Mouse (Mus musculus) MEL (cell line): ENCODE measurements around the gene Fyn. TPM values are rescaled to one million over a fixed set of nuclear protein-coding genes. Genes with fewer than 3 reads are reported as not detected.

ENCODE experiments used
- DNase-seq: peaks from one replicate; pipeline ENCODE4 v3.0.0; 2011; ENCODE audit warnings: low read depth, low spot score
- H3K27ac ChIP-seq: 2 replicates; pipeline ENCODE4 v1.5.1; 2012; ENCODE audit warnings: low read depth, mild to moderate bottlenecking, control low read depth, low read length, moderate library complexity; ENCODE audit not compliant: control insufficient read depth
- H3K27me3 ChIP-seq, 2 experiments: fragments of 150-350 bp in 1 of 2; sonication (generic) in 1 of 2; 2 replicates each; pipeline ENCODE4 v1.6.1; 2012; ENCODE audit warnings: low read length in 2 of 2, mild to moderate bottlenecking in 2 of 2, improper control_type of control experiment in 1 of 2, moderate library complexity in 1 of 2; ENCODE audit not compliant: insufficient read depth in 2 of 2, control insufficient read depth in 1 of 2
- H3K36me3 ChIP-seq, 2 experiments: 2 replicates each; pipeline ENCODE4 v1.6.1; 2012 to 2014; ENCODE audit warnings: low read length in 2 of 2, improper control_type of control experiment in 1 of 2, inconsistent platforms in 1 of 2, mild to moderate bottlenecking in 1 of 2; ENCODE audit not compliant: insufficient read depth in 2 of 2, control insufficient read depth in 1 of 2
- H3K4me1 ChIP-seq, 2 experiments: fragments of 150-350 bp in 1 of 2; sonication (generic) in 1 of 2; 2 replicates each; pipeline ENCODE4 v1.6.1; 2012; ENCODE audit warnings: low read length in 2 of 2, improper control_type of control experiment in 1 of 2, mild to moderate bottlenecking in 1 of 2; ENCODE audit not compliant: insufficient read depth in 2 of 2, control insufficient read depth in 1 of 2
- H3K4me3 ChIP-seq, 2 experiments: fragments of 150-350 bp in 1 of 2; sonication (generic) in 1 of 2; 2 replicates each; pipeline ENCODE4 v1.5.1; 2012; ENCODE audit warnings: low read depth in 2 of 2, low read length in 2 of 2, mild to moderate bottlenecking in 2 of 2, moderate library complexity in 2 of 2, control low read depth in 1 of 2, improper control_type of control experiment in 1 of 2; ENCODE audit not compliant: control insufficient read depth in 1 of 2, insufficient read depth in 1 of 2
- H3K79me2 ChIP-seq: 2 replicates; pipeline ENCODE4 v1.6.1; 2012; ENCODE audit warnings: mild to moderate bottlenecking, low read length, moderate library complexity; ENCODE audit not compliant: control insufficient read depth, poor library complexity, insufficient read depth
- H3K9ac ChIP-seq: 2 replicates; pipeline ENCODE4 v1.6.1; 2012; ENCODE audit warnings: low read depth, mild to moderate bottlenecking, control low read depth, low read length, moderate library complexity; ENCODE audit not compliant: control insufficient read depth, poor library complexity, severe bottlenecking
- H3K9me3 ChIP-seq: fragments of 150-350 bp; sonication (generic); replicated peaks from 2 replicates; pipeline ENCODE4 v1.6.1; 2012; ENCODE audit warnings: mild to moderate bottlenecking, low read length, improper control_type of control experiment, moderate library complexity; ENCODE audit not compliant: insufficient read depth
- CHD2 ChIP-seq: IDR thresholded peaks from 2 replicates; pipeline ENCODE4 v1.6.1; 2011; ENCODE audit warnings: low read length, improper control_type of control experiment
- E2F4 ChIP-seq: IDR thresholded peaks from 2 replicates; pipeline ENCODE4 v1.6.1; 2011; ENCODE audit warnings: low read depth, low read length, improper control_type of control experiment, borderline replicate concordance
- ELF1 ChIP-seq: IDR thresholded peaks from 2 replicates; pipeline ENCODE4 v1.6.1; 2014; ENCODE audit warnings: low read depth, mild to moderate bottlenecking, inconsistent platforms, low read length, improper control_type of control experiment, moderate library complexity
- GATA1 ChIP-seq: IDR thresholded peaks from 2 replicates; pipeline ENCODE4 v1.6.1; 2011; ENCODE audit warnings: low read depth, low read length, improper control_type of control experiment
- HCFC1 ChIP-seq: IDR thresholded peaks from 2 replicates; pipeline ENCODE4 v1.6.1; 2012; ENCODE audit warnings: low read depth, mild to moderate bottlenecking, inconsistent platforms, low read length, improper control_type of control experiment, moderate library complexity
- JUND ChIP-seq: IDR thresholded peaks from 2 replicates; pipeline ENCODE4 v1.6.1; 2011; ENCODE audit warnings: low read depth, mild to moderate bottlenecking, improper control_type of control experiment, low read length
- MAZ ChIP-seq: IDR thresholded peaks from 2 replicates; pipeline ENCODE4 v1.6.1; 2012; ENCODE audit warnings: low read depth, mild to moderate bottlenecking, inconsistent platforms, low read length, improper control_type of control experiment
- MEF2A ChIP-seq: IDR thresholded peaks from 2 replicates; pipeline ENCODE4 v1.6.1; 2014; ENCODE audit warnings: low read depth, mild to moderate bottlenecking, inconsistent platforms, low read length, improper control_type of control experiment; ENCODE audit not compliant: poor library complexity, insufficient replicate concordance, severe bottlenecking; ENCODE audit errors: extremely low read depth
- MXI1 ChIP-seq: IDR thresholded peaks from 2 replicates; pipeline ENCODE4 v1.6.1; 2011; ENCODE audit warnings: mild to moderate bottlenecking, low read depth, low read length, improper control_type of control experiment
- MYC ChIP-seq: IDR thresholded peaks from 2 replicates; pipeline ENCODE4 v1.6.1; 2011; ENCODE audit warnings: low read depth, mild to moderate bottlenecking, low read length, improper control_type of control experiment, moderate library complexity
- NELFE ChIP-seq: IDR thresholded peaks from 2 replicates; pipeline ENCODE4 v1.6.1; 2011; ENCODE audit warnings: low read depth, low read length, improper control_type of control experiment
- NRF1 ChIP-seq: IDR thresholded peaks from 2 replicates; pipeline ENCODE4 v1.6.1; 2014; ENCODE audit warnings: low read depth, mild to moderate bottlenecking, inconsistent platforms, low read length, improper control_type of control experiment, moderate library complexity; ENCODE audit not compliant: poor library complexity, insufficient read depth, severe bottlenecking
- POLR2A ChIP-seq, 2 experiments: IDR thresholded peaks; 2 replicates each; pipeline ENCODE4 v1.6.1; 2011 to 2012; ENCODE audit warnings: low read length in 2 of 2, mild to moderate bottlenecking in 2 of 2, control low read depth in 1 of 2, improper control_type of control experiment in 1 of 2, low read depth in 1 of 2, moderate library complexity in 1 of 2; ENCODE audit not compliant: control insufficient read depth in 1 of 2, insufficient read depth in 1 of 2, poor library complexity in 1 of 2
- POLR2AphosphoS5 ChIP-seq: IDR thresholded peaks from 2 replicates; pipeline ENCODE4 v1.6.1; 2012; ENCODE audit warnings: low read depth, borderline replicate concordance, mild to moderate bottlenecking, inconsistent platforms, low read length, moderate library complexity, mixed read lengths
- RCOR1 ChIP-seq: IDR thresholded peaks from 2 replicates; pipeline ENCODE4 v1.6.1; 2012; ENCODE audit warnings: low read depth, mild to moderate bottlenecking, inconsistent platforms, low read length, improper control_type of control experiment
- SIN3A ChIP-seq: IDR thresholded peaks from 2 replicates; pipeline ENCODE4 v1.6.1; 2012; ENCODE audit warnings: low read length, improper control_type of control experiment, inconsistent platforms
- TAL1 ChIP-seq: IDR thresholded peaks from 2 replicates; pipeline ENCODE4 v1.6.1; 2012; ENCODE audit warnings: mild to moderate bottlenecking, inconsistent platforms, low read length, moderate library complexity, mixed read lengths
- UBTF ChIP-seq: IDR thresholded peaks from 2 replicates; pipeline ENCODE4 v1.6.1; 2012; ENCODE audit warnings: low read depth, mild to moderate bottlenecking, inconsistent platforms, low read length, improper control_type of control experiment, moderate library complexity, borderline replicate concordance; ENCODE audit not compliant: insufficient read depth
- USF2 ChIP-seq, 2 experiments: IDR thresholded peaks; 2 replicates each; pipeline ENCODE4 v1.6.1; 2011 to 2012; ENCODE audit warnings: improper control_type of control experiment in 2 of 2, low read length in 2 of 2, borderline replicate concordance in 1 of 2, inconsistent platforms in 1 of 2, low read depth in 1 of 2, mild to moderate bottlenecking in 1 of 2; ENCODE audit not compliant: insufficient read depth in 1 of 2
- ZC3H11A ChIP-seq: IDR thresholded peaks from 2 replicates; pipeline ENCODE4 v1.6.1; 2012; ENCODE audit warnings: low read depth, mild to moderate bottlenecking, inconsistent platforms, low read length, improper control_type of control experiment
- ZKSCAN1 ChIP-seq: IDR thresholded peaks from 2 replicates; pipeline ENCODE4 v1.6.1; 2012; ENCODE audit warnings: low read depth, mild to moderate bottlenecking, inconsistent platforms, low read length, improper control_type of control experiment, moderate library complexity
- ZNF384 ChIP-seq: IDR thresholded peaks from 2 replicates; pipeline ENCODE4 v1.6.1; 2012; ENCODE audit warnings: low read depth, mild to moderate bottlenecking, inconsistent platforms, low read length, improper control_type of control experiment
- polyA plus RNA-seq, 2 experiments: library from polyadenylated mRNA; stranded (reverse) in 1 of 2; unstranded in 1 of 2; fragments of >175 nt in 1 of 2; fragments of >200 nt in 1 of 2; gene quantifications; 2 replicates each; pipeline versions ENCODE4 v1.2.1 to v1.2.4; 2012; ENCODE audit warnings: low replicate concordance in 2 of 2, low read depth in 1 of 2; ENCODE audit not compliant: insufficient read length in 2 of 2, insufficient read depth in 1 of 2, missing spikeins in 1 of 2
- total RNA-seq: library from RNA; depleted of rRNA; stranded (reverse); fragments of 300-350 nt; gene quantifications from 2 replicates; pipeline ENCODE4 v1.2.3, GENCODE M21; 2012

Gene Fyn
- total and polyA plus RNA-seq, 3 experiments: 0.03 TPM; not detected in 2

- no peaks in the 10 kb centered on the region for H3K79me2 ChIP-seq
- no peak for TF ChIP-seq SIN3A
- no peak for TF ChIP-seq MAZ
- no peak for TF ChIP-seq USF2 (IDR thresholded peaks at IDR 0.05; ENCODE audit: borderline replicate concordance in 1 of 2, insufficient read depth in 1 of 2, low read depth in 1 of 2, low read length in 2 of 2)
- no peak for TF ChIP-seq RCOR1
- no peak for TF ChIP-seq ZNF384
- TF ChIP-seq GATA1: no peak
- TF ChIP-seq TAL1: no peak
- no peak for TF ChIP-seq MYC
- TF ChIP-seq CHD2: no peak
- no peak for TF ChIP-seq POLR2A (IDR thresholded peaks at IDR 0.05; ENCODE audit: control insufficient read depth in 1 of 2, insufficient read depth in 1 of 2, low read depth in 1 of 2, low read length in 2 of 2, poor library complexity in 1 of 2)
- no peak for TF ChIP-seq E2F4
- TF ChIP-seq ZC3H11A: no peak
- H3K9ac ChIP-seq: no peak overlapping the region
- no peaks in the 10 kb centered on the region for H3K27me3 ChIP-seq
- no peak overlapping the region for H3K4me3 ChIP-seq
- H3K36me3 ChIP-seq: no peaks in the 10 kb centered on the region
- H3K4me1 ChIP-seq: no peaks in the 10 kb centered on the region
- DNase-seq: no peak
- H3K9me3 ChIP-seq: no peaks in the 10 kb centered on the region
- no peak overlapping the region for H3K27ac ChIP-seq
Observed at GRCm38 (mm10) chr10:39321623-39321985, 47.1 kb upstream of the Fyn start.

- Histone ChIP-seq H3K27me3 (no peaks in the 10 kb centered on the region), H3K27ac (no peak overlapping the region), H3K4me3 (no peak overlapping the region), H3K36me3 (no peaks in the 10 kb centered on the region), H3K9ac (no peak overlapping the region), H3K9me3 (no peaks in the 10 kb centered on the region), H3K79me2 (no peaks in the 10 kb centered on the region), H3K4me1 (no peaks in the 10 kb centered on the region)
- TF ChIP-seq POLR2AphosphoS5 (no peak), MEF2A (no peak), ELF1 (no peak), MXI1 (no peak), ZKSCAN1 (no peak), CHD2 (no peak), NELFE (no peak), ZNF384 (no peak), MAZ (no peak), MYC (no peak), HCFC1 (no peak), NRF1 (no peak), RCOR1 (no peak), UBTF (no peak), JUND (no peak), E2F4 (no peak)
- no peak for DNase-seq
Observed at GRCm38 (mm10) chr10:39322143-39322542, 46.5 kb upstream of the Fyn start.
